Mouse (Mus musculus): Measurements from ENCODE around the gene Rad54l. TPM values are rescaled to one million over a fixed set of nuclear protein-coding genes. Genes with fewer than 3 reads are reported as not detected.

The Rad54l gene
- polyA plus RNA-seq, 1 experiment from 2014 or later, result 57.3 TPM

GRCm38 (mm10) chr4:116049211-116049610, 74.3 kb downstream of the Rad54l start:
- no peak overlapping the region for H3K27ac ChIP-seq
- no peaks in the 10 kb centered on the region for H3K9me3 ChIP-seq
- H3K27me3 ChIP-seq (ENCODE audit: insufficient read depth, poor library complexity, severe bottlenecking), result no peaks in the 10 kb centered on the region
- peaks cover 13% of the 10 kb centered on the region for H3K4me1 ChIP-seq (replicated peaks)
- H3K36me3 ChIP-seq, result peaks cover 24% of the 10 kb centered on the region
- 83% methylated on average over 3 of the region's 3 CpGs for WGBS
- DNase-seq (ENCODE audit: low spot score), result no peak
- H3K4me3 ChIP-seq, result no peak overlapping the region

GRCm38 (mm10) chr4:116048130-116048920, 75.2 kb downstream of the Rad54l start:
- no peaks in the 10 kb centered on the region for H3K27me3 ChIP-seq (ENCODE audit: insufficient read depth, poor library complexity, severe bottlenecking)
- no peaks in the 10 kb centered on the region for H3K9me3 ChIP-seq
- no peak overlapping the region for H3K4me3 ChIP-seq
- DNase-seq (ENCODE audit: low spot score), result no peak
- peaks cover 30% of the 10 kb centered on the region for H3K36me3 ChIP-seq
- no peak overlapping the region for H3K27ac ChIP-seq
- H3K4me1 ChIP-seq (replicated peaks), result peaks cover 13% of the 10 kb centered on the region
- WGBS, result 84% methylated on average over 7 of the region's 7 CpGs

- H3K4me1 ChIP-seq (replicated peaks), result peaks cover 9% of the 10 kb centered on the region
- DNase-seq (ENCODE audit: low spot score), result no peak
Measured at GRCm38 (mm10) chr4:116047681-116048080, 75.8 kb downstream of the Rad54l start.

GRCm38 (mm10) chr4:116046604-116047003, 76.9 kb downstream of the Rad54l start:
- no peak for DNase-seq (ENCODE audit: low spot score)
- Histone ChIP-seq H3K27ac (no peak overlapping the region), H3K4me1 (replicated peaks) (no peaks in the 10 kb centered on the region), H3K4me3 (no peak overlapping the region), H3K36me3 (peaks cover 46% of the 10 kb centered on the region), H3K9me3 (no peaks in the 10 kb centered on the region), H3K27me3 (ENCODE audit: insufficient read depth, poor library complexity, severe bottlenecking) (no peaks in the 10 kb centered on the region)
- 95% methylated on average over 2 of the region's 2 CpGs for WGBS

More at GRCm38 (mm10) chr4:116047681-116048080, 75.8 kb downstream of the Rad54l start:
- no peak overlapping the region for H3K27ac ChIP-seq
- no peak overlapping the region for H3K4me3 ChIP-seq
- no peaks in the 10 kb centered on the region for H3K9me3 ChIP-seq
- H3K36me3 ChIP-seq, result peaks cover 36% of the 10 kb centered on the region
- whole genome bisulfite sequencing, result 97% methylated on average over 1 of the region's 1 CpGs
- no peaks in the 10 kb centered on the region for H3K27me3 ChIP-seq (ENCODE audit: insufficient read depth, poor library complexity, severe bottlenecking)

Other genes starting within 250 kb of the Rad54l start
- gene Kncn, start 239.3 kb downstream of the Rad54l start, polyA plus RNA-seq (2016; fragmentation: Nextera tagmentation; extraction: Ambion mirVana), result not detected in 2 replicates
- gene 6430628N08Rik, start 233.0 kb downstream of the Rad54l start, polyA plus RNA-seq (2016; fragmentation: Nextera tagmentation; extraction: Ambion mirVana), result 0.10 TPM in 1 of 2 replicates, not detected in the other
- gene Dmbx1, start 183.8 kb downstream of the Rad54l start, polyA plus RNA-seq (2016; fragmentation: Nextera tagmentation; extraction: Ambion mirVana), result 3.2 and 4.0 TPM in 2 replicates
- gene Faah, start 105.8 kb downstream of the Rad54l start, polyA plus RNA-seq (2016; fragmentation: Nextera tagmentation; extraction: Ambion mirVana), result 2.6 and 4.4 TPM in 2 replicates
- 18.0 and 19.6 TPM in 2 replicates for gene Nsun4, start 69.8 kb downstream of the Rad54l start, polyA plus RNA-seq (2016; fragmentation: Nextera tagmentation; extraction: Ambion mirVana)
- gene Uqcrh, start 48.6 kb downstream of the Rad54l start, polyA plus RNA-seq (2016; fragmentation: Nextera tagmentation; extraction: Ambion mirVana), result 453 and 461 TPM in 2 replicates
- gene Lrrc41, start 48.4 kb downstream of the Rad54l start, polyA plus RNA-seq (2016; fragmentation: Nextera tagmentation; extraction: Ambion mirVana), result 68.2 and 78.6 TPM in 2 replicates
- gene Pomgnt1, start 150 bp upstream of the Rad54l start, polyA plus RNA-seq (2016; fragmentation: Nextera tagmentation; extraction: Ambion mirVana), result 51.9 and 55.0 TPM in 2 replicates
- 2.1 and 2.2 TPM in 2 replicates for gene Lurap1, start 27.6 kb upstream of the Rad54l start, polyA plus RNA-seq (2016; fragmentation: Nextera tagmentation; extraction: Ambion mirVana)
- 0.26 TPM in 1 of 2 replicates, not detected in the other for gene Tspan1, start 43.9 kb upstream of the Rad54l start, polyA plus RNA-seq (2016; fragmentation: Nextera tagmentation; extraction: Ambion mirVana)
- not detected in 2 replicates for gene 1700042G07Rik, start 49.7 kb upstream of the Rad54l start, polyA plus RNA-seq (2016; fragmentation: Nextera tagmentation; extraction: Ambion mirVana)
- gene Gm49337, start 49.7 kb upstream of the Rad54l start, polyA plus RNA-seq (2016; fragmentation: Nextera tagmentation; extraction: Ambion mirVana), result not detected in 2 replicates
- 49.2 and 57.3 TPM in 2 replicates for gene Pik3r3, start 97.9 kb upstream of the Rad54l start, polyA plus RNA-seq (2016; fragmentation: Nextera tagmentation; extraction: Ambion mirVana)